Mouse (Mus musculus) naive thymus-derived CD4-positive, alpha-beta T cell, adult 2 months (primary cell): ENCODE data around the gene Chd4.
"Not testable (repeated sequence)": the region's sequence is repeated elsewhere in the genome, so short reads cannot be mapped to it uniquely, and the experiment has no call there.

Experiments used
- DNase-seq: peaks from one replicate; pipeline ENCODE4 v3.0.0-alpha.2; 2011; ENCODE audit warnings: low read depth

Chd4 gene

GRCm38 (mm10) chr6:125095391-125096278 is at the start of gene Chd4:
Chd4 (plus strand) TSS chr6:125095981.
- DNase-seq, result peak; percentile 94

GRCm38 (mm10) chr6:125046691-125047090 is 49.1 kb upstream of the Chd4 start:
- DNase-seq, result peak; percentile 86

GRCm38 (mm10) chr6:125049678-125050077 is 46.1 kb upstream of the Chd4 start, which contains the start of gene Acrbp:
Acrbp (plus strand) TSS chr6:125049689.
- no peak for DNase-seq

GRCm38 (mm10) chr6:125051237-125051636 is 44.5 kb upstream of the Chd4 start:
- peak; percentile 56 for DNase-seq

- DNase-seq, result no peak
Measured at GRCm38 (mm10) chr6:125061493-125061892, 34.3 kb upstream of the Chd4 start.

DNA sequence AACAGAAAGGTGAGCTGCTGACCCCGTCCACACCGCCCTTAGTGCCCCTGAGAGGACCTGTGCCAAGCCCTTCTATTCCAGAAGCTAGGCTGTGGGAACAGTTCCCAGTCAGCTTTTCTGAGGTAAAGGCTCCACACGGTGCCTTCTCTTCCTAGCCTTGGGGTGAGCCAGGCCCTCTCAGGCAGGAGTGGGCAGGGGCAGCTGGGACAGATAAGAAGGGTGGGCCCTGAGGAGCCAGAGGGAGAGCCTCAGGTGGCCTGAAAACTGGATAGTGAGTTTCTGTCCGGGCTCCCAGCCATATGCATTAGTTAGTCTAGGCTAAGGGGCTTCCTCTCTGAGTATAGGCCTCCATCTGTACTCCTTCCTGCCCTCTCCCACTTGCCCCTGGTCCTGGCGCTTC is 33.3 kb upstream of the Chd4 start:
- no peak for DNase-seq

- DNase-seq, result no peak
Measured at GRCm38 (mm10) chr6:125063906-125064305, 31.9 kb upstream of the Chd4 start.

DNA sequence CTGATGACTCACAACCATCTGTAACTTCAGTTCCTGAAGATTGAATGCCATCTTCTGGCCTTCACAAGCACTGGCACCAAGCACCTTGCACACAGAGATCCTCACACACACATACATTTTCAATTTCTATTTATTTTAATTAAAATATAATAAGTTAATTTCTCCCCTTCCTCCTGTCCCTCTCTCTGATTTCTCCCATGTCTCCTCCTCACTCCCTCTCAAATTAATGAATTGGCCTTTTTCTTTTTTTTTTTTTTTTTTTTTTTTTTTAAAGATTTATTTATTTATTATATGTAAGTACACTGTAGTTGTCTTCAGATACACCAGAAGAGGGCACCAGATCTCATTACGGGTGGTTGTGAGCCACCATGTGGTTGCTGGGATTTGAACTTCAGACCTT is 30.6 kb upstream of the Chd4 start:
- DNase-seq, result not testable (repeated sequence)

DNA sequence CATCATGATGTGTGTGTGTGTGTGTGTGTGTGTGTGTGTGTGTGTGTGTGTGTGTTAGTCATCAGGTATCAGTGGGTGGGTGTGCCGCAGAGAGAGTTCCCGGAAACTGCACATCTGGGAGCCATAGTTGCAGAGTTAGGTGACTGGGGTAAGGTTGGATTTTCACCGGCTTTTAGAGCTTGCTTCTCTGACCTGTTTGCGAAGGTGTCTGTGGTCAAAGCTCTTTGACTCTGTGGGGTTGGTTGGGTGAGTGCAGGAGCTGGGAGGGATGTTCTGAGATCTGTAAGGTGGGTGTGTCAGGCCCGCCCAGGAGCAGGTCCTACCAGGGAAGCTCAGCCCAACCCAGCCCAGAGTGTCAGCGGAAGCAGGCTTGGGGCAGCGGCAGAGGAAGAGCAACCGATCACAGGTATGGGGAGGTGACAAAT is 28.2 kb upstream of the Chd4 start, which contains the start of gene Lpar5:
Gene Lpar5 (plus strand): TSS at position 350 of the 425 bp plus-strand sequence.
- peak; percentile 53 for DNase-seq

GRCm38 (mm10) chr6:125071170-125071895 is 24.4 kb upstream of the Chd4 start:
- peak; percentile 79 for DNase-seq

DNA sequence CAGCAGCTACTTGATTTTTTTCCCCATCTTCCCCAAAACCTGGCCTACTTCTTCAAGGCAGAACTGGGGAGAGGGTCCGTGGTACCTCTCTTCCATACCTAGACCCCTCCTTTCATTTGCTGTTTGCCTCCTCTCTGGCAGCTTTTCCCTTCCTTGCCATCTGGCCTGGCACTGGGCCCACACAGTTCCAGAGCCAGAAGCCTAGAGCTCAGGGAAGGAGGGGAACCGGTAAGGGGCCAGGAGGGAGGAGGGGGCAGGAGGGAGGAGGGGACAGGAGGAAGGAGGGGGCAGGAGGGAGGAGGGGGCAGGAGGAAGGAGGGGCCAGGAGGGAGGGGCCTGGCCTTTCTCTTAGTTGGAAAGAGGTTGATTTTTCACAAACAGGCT is 23.9 kb upstream of the Chd4 start:
- no peak for DNase-seq

DNA sequence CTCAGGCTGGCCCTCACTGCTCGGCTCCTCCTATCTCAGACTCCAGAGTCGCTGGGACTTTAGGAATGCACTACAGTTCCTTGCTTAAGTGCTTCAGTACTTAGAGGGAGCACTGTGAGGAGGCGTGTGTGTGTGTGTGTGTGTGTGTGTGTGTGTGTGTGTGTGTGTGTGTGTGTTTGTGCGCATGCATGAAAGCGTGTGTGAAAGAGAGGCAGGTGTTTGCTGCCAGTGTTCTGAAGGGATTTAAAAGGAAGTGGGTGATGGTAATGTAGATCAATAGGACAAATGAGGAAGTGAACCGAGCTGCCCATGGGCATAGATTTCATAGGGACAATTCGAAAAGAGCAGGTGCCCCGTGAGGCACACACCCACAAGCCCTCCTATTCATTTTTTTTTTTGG is 22.0 kb upstream of the Chd4 start:
- DNase-seq, result peak; percentile 70

DNA sequence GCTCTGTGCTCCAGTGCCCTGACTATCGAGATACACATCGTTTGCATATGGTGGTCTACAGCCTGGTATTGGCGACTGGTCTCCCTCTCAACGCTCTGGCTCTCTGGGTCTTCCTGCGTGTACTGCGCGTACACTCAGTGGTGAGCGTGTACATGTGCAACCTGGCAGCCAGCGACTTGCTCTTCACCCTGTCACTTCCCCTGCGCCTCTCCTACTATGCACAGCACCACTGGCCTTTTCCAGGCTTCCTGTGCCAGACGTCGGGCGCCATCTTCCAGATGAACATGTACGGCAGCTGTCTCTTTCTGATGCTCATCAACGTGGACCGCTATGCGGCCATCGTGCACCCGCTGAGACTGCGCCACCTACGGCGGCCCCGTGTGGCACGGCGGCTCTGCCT is 14.4 kb upstream of the Chd4 start:
- no peak for DNase-seq

- DNase-seq, result no peak
Measured at GRCm38 (mm10) chr6:125081797-125082560, 13.8 kb upstream of the Chd4 start.

- no peak for DNase-seq
Measured at GRCm38 (mm10) chr6:125082801-125083386, 12.9 kb upstream of the Chd4 start.

DNA sequence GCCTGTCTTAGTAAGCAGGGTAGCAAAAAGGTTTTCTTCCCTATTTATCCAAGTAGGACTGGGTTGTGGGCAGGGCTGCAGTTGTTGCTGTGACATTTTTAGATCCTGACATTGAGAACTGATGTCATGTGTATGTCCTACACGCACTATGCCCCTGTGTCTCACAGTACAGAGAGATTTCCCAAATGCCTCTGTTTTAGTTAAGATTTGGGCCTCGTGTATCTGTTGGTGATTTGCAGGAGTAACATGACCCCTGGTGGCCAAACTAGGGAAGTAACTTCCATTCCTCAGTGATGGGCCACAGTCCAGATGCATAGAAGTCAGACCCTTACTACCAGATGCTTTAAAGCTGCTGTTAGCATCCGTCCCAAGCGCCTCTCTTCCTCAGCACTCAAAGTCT is 11.4 kb upstream of the Chd4 start:
- DNase-seq, result peak; percentile 85

DNA sequence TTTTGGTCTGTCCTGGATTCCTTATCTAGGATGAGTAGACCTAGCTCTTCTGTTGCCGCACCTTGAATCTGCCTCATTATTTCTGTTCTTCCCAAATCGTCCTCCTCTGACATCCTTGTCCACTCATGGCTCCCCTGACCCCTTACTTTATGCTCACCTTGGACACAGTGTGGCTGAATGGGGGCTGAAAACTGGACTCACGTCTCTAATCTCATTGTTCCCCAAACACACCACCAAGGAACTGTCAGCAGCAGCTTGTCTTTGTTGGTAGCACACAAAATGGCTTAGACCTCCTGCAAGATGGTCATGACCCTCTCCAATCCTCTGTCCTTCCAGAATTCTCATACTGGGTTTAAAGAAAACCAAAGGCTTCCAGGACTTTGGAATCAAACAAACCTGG is 7.8 kb upstream of the Chd4 start:
- no peak for DNase-seq

DNA sequence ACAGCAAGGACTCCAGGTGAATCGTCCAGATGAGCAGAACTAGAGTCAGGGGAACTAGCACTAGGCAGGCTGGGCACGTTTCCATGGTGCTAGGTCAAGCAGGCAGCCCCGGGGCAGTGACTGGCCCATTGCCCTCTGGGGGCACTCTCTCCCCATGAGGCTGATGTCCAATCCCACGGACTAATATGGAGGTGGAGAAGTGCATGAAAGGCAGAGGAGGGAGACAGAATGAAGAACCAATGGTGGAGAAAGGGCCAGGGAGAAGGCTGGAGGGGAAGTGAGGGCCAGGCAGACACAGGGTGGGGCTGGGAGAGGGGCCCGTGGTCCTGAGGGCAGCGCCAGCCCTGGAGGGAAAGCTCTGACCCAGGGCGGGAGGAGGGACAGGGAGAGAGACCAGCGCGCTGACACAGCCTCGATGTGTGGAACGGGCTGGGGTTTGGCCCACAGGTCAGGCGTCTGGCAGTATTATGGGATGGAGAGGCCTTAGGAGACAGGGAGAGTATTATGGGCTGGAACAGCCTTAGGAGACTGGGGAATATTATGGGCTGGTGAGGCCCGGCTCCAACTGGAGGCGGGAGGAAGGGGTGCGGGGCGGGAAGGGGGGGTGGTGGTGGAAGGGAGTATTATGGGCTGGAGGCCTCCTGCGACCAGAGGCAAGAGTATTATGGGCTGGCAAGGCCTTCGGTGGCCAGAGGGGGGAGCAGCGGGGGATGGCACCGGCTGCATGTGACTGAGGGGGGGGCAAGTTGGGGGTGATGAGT is 7.0 kb upstream of the Chd4 start:
- DNase-seq, result no peak

DNA sequence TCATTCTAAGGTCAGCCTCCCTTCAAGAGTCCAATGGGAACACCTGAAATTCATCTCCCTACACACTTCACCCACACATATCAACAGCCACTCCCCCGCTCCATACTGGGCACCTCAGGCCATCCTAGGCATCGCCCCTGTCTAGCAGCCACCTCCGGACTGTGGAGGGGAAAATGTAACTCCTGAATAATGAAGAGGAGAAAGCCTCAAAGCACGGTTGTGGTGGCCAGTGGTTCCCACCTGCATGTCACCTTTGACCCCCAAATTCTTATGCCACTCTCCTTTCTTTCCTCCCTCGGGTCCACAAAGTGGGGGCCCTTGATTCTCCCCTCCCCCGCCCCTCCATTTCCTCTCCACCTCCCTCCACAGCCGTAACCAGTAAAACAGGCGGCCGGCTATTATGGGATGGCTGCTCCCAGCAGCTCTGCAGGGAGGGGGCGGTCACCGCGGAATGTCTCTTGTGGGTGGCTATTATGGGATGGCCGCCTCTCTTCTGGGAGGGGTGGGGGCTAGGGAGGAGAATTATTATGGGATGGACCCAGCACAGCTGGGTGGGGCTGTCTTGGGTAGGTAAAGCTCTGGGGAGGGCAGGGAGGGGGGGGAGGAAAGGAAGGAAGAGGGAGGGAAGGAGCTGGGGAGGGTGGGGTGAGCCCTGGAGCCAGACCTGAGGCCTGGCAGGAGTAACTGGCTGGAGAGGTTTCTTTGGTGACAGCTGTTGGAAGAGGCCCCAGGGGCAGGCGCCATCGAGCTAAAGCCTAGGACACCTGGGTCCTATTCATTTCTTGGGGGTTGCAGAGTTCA is 6.1 kb upstream of the Chd4 start:
- DNase-seq, result peak; percentile 39

- no peak for DNase-seq
Measured at GRCm38 (mm10) chr6:125090341-125091085, 5.3 kb upstream of the Chd4 start.
